Mouse (Mus musculus) midbrain, embryonic 15.5 days (tissue): Measurements from ENCODE around the gene Gm20388. TPM values are rescaled to one million over a fixed set of nuclear protein-coding genes. Genes with fewer than 3 reads are reported as not detected.

Source experiments
- ATAC-seq: fragments of 200-750 bp; cut with Nextera tagmentation; replicated peaks from 2 replicates; pipeline ENCODE4 v1.8.0; 2017; ENCODE audit warnings: moderate TSS enrichment
- H3K27ac ChIP-seq: fragments of 300-500 bp; sonication (generic); 2 replicates; pipeline ENCODE4 v1.5.1; 2015; ENCODE audit warnings: mild to moderate bottlenecking, inconsistent platforms
- H3K27me3 ChIP-seq: fragments of 300-500 bp; sonication (generic); replicated peaks from 2 replicates; pipeline ENCODE4 v1.6.1; 2015; ENCODE audit warnings: inconsistent platforms
- H3K36me3 ChIP-seq: fragments of 300-500 bp; sonication (generic); replicated peaks from 2 replicates; pipeline ENCODE4 v1.6.1; 2015; ENCODE audit warnings: inconsistent platforms
- H3K4me1 ChIP-seq: fragments of 300-500 bp; sonication (generic); 2 replicates; pipeline ENCODE4 v1.6.1; 2015; ENCODE audit warnings: inconsistent platforms
- H3K4me2 ChIP-seq: fragments of 300-500 bp; sonication (generic); 2 replicates; pipeline ENCODE4 v1.6.1; 2015; ENCODE audit warnings: inconsistent platforms, mild to moderate bottlenecking, moderate library complexity
- H3K4me3 ChIP-seq: fragments of 300-500 bp; sonication (generic); 2 replicates; pipeline ENCODE4 v1.5.1; 2015; ENCODE audit warnings: mild to moderate bottlenecking, inconsistent platforms
- H3K9ac ChIP-seq: fragments of 300-500 bp; sonication (generic); 2 replicates; pipeline ENCODE4 v1.6.1; 2015; ENCODE audit warnings: mild to moderate bottlenecking, inconsistent platforms
- H3K9me3 ChIP-seq: fragments of 300-500 bp; sonication (generic); 2 replicates; pipeline ENCODE4 v1.6.1; 2016; ENCODE audit warnings: inconsistent platforms
- WGBS: fragments of 180-500 bp; shearing (Covaris S2); methylation state at CpG from one replicate; pipeline ENCODE4 v1.1.7; 2015; ENCODE audit warnings: mixed read lengths; 5-methylcytosine and 5-hydroxymethylcytosine counted together
- polyA plus RNA-seq: library from polyadenylated mRNA; unstranded; fragments of >200 nt; fragmentation: Nextera tagmentation; extraction: Ambion mirVana; gene quantifications from 2 replicates; pipeline ENCODE4 v1.2.1, GENCODE M21; 2015

Gm20388 gene
- polyA plus RNA-seq, 1 experiment from 2014 or later = 5.6 TPM

DNA sequence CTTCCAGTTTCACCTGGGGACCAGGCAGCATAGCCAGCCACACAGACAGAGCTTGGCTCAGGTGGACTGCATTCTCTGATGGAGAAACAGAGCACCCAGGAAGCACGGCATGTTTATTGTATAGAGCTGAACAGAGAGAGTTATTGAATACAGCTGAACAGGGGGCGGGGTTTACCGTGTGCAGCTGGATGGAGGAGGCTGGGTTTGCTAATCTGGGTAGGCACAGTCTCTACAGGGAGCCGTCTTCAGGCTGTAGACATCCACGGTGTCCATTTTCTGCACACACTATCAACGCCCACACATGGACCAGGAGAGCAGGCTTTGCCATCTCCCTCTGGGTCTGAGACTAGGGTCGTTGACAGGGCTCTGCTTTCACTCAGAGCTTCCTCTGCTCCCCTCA lies 2363.2 kb downstream of the Gm20388 start:
- Histone ChIP-seq H3K4me3 (no peak overlapping the region), H3K27me3 (peaks cover 11% of the 10 kb centered on the region; the same call in 1 of the 2 replicates), H3K9me3 (no peaks in the 10 kb centered on the region), H3K9ac (no peak overlapping the region), H3K36me3 (no peaks in the 10 kb centered on the region), H3K27ac (no peak overlapping the region), H3K4me1 (peaks cover 16% of the 10 kb centered on the region), H3K4me2 (no peak overlapping the region)
- no peak for ATAC-seq
- 44% methylated on average over 7 of the region's 7 CpGs for WGBS

DNA sequence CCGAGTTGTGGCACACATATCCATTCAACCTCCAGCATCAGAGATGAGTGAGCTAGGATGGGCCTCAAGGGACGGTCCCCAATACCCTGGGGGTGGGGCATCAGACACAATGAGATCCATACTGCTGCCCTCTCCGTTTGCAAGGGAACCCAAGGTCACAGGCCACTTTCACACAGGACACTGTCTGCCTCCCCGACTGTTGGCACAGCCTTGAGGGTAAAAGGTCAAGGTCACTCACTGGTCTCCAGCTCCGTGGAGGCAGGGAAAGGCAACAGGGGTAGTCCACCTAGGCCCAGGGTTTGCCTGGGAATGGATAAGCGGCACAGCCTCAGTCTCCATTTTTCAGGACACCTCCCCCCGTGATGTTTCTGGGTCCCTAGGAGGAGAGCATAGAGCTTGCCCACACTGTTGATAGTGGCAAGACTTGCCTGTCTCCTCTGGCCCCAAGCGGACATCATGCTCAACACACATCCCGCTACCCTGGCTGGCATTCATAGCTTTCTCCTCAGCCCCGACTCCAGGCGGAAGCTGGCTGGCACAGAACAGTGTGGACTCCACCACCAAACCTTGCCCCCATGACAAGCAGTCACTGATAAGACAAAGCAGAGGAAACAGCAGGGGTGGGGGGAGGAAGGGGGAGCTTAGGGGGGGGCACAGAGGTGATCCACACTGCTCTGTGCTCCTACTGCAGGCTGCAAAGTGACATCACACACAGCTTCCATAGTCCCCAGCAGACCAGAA lies 2364.2 kb downstream of the Gm20388 start:
- H3K4me3 ChIP-seq = no peak overlapping the region
- H3K4me1 ChIP-seq = peaks cover 6% of the 10 kb centered on the region
- no peak overlapping the region for H3K4me2 ChIP-seq
- no peak overlapping the region for H3K9ac ChIP-seq
- H3K36me3 ChIP-seq = no peaks in the 10 kb centered on the region
- WGBS = 84% methylated on average over 11 of the region's 11 CpGs
- no peaks in the 10 kb centered on the region for H3K9me3 ChIP-seq
- no peak for ATAC-seq
- peaks cover 11% of the 10 kb centered on the region; the same call in 1 of the 2 replicates for H3K27me3 ChIP-seq
- H3K27ac ChIP-seq = no peak overlapping the region

DNA sequence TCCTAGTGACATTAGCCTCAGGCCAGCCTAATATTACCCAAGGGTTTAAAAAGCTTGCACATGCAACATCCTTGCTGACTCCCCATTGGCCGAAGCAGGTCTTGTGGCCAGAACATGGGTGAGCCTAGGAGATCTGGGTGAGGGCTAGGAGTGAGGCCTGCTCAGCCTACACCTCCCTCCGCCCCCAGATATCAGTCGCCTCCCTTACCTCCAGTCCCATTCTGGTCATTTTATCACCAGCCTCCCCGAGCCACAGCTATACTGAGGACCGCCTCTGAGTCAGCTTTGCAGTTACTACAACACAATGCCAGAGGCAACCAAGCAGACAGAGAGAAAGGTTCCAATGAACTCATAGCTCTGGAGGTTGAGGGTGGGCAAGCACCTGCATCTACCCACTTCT lies 2365.7 kb downstream of the Gm20388 start:
- Histone ChIP-seq H3K27ac (no peak overlapping the region), H3K4me3 (no peak overlapping the region), H3K9me3 (no peaks in the 10 kb centered on the region), H3K9ac (no peak overlapping the region), H3K36me3 (no peaks in the 10 kb centered on the region), H3K27me3 (no peaks in the 10 kb centered on the region), H3K4me1 (peaks cover 5% of the 10 kb centered on the region), H3K4me2 (no peak overlapping the region)
- WGBS = 91% methylated on average over 5 of the region's 5 CpGs
- ATAC-seq = no peak

DNA sequence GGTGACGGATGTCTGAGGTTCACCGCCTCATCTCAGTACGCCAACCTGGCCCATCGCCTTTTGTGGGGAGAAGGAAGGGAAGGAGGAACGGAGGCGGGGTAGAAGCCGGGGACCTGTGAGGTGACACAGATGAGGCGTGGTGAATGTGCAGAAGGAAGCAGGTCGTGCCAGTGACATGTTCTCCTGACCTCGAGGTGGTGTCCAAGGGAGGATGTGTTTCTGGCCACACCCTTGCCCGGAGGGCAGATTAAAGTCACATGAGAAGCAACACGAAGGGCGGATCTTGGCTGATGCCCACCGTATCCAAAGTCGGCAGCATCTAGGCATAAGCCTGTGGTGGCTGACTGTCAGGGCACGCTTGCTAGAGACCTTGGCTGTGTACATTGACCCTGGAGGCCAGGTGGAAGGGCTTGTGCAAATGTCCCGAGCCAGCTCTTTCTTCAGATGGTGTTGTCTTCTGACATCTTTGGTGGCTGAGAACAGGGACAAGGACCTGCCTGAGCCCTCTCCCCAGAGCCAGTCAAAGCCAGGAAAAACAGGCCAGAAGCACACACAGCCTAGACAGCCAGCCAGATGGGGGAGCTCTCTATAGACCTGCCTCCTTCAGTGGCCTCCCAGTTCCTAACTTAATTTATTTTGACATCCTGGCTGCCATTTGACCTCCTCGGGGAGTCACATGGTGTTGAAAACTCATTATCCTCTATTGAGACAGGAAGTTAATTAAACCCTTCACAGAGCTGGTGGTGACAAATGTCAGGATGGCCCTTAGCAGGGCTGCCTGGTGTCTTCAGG lies 2366.8 kb downstream of the Gm20388 start:
- no peak for ATAC-seq
- peaks cover 6% of the 10 kb centered on the region for H3K4me1 ChIP-seq
- no peak overlapping the region for H3K27ac ChIP-seq
- H3K4me3 ChIP-seq = no peak overlapping the region
- H3K27me3 ChIP-seq = no peaks in the 10 kb centered on the region
- H3K9ac ChIP-seq = no peak overlapping the region
- no peak overlapping the region for H3K4me2 ChIP-seq
- no peaks in the 10 kb centered on the region for H3K36me3 ChIP-seq
- WGBS = 82% methylated on average over 18 of the region's 18 CpGs
- H3K9me3 ChIP-seq = no peaks in the 10 kb centered on the region

DNA sequence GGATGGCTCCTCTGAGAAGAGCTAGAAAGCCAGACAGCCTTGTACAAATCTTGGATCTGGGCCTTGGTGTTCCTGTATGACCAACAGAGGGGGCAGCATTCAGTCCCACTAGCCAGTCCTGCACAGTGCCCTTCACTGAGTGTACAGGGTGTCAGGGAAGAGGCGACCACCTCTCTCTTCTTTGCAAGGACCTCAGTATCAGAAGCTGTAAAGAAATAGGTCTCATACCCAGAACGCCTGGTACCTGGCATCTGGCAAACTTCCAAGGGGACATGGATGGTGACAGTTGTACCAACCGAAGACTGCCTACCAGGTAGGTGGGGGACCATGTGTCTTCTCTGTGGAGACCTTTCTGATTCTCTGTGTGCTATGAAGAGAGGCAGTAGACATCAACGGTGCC lies 2369.5 kb downstream of the Gm20388 start:
- Histone ChIP-seq H3K27ac (no peak overlapping the region), H3K4me1 (peaks cover 28% of the 10 kb centered on the region), H3K9me3 (no peaks in the 10 kb centered on the region), H3K4me3 (no peak overlapping the region), H3K9ac (no peak overlapping the region), H3K27me3 (peaks cover 4% of the 10 kb centered on the region; the same call in 1 of the 2 replicates), H3K36me3 (no peaks in the 10 kb centered on the region), H3K4me2 (no peak overlapping the region)
- no peak for ATAC-seq
- 91% methylated on average over 4 of the region's 4 CpGs for WGBS

DNA sequence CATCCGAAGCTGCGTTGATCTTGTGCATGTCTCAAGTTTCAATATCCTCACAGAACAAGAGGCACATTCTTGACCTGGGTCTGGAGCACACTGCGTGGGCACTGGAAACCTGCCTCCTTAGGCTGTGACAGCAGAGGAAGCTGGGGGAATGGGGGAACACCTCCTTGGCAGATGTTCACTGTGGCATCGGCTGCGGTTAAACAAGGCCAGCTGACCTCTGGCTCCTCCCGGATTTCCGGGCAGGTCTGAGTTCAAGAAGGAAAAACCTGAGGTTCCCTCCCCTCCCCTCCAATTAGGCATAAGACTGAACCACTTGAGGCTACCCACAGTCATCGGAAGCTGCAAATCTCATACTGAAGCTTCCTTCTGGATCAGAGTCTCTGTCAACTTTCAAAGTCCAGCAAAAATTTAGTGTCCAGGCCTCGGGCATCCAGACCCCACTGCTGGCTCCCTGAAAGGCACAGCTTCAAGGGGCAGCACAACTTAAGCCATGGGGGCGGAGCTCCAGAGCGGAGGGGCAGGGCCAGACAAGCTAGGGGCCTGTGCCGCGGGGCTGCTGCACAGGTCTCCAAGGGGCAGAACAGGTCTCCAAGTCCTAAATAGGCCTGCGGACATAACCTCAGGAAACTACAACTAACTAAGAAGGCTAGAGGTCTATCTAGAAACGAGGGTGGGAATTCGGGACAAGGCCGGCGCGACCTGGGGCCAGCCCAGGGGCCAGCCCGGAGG lies 2370.1 kb downstream of the Gm20388 start:
- H3K4me1 ChIP-seq = peaks cover 32% of the 10 kb centered on the region
- peak overlapping the region; percentile 98 for H3K4me2 ChIP-seq
- 12% methylated on average over 20 of the region's 20 CpGs for WGBS
- H3K9me3 ChIP-seq = no peaks in the 10 kb centered on the region
- peaks cover 9% of the 10 kb centered on the region; the same call in 1 of the 2 replicates for H3K27me3 ChIP-seq
- no peak overlapping the region for H3K9ac ChIP-seq
- peak overlapping the region; percentile 55; the same call in 1 of the 2 replicates for H3K27ac ChIP-seq
- no peaks in the 10 kb centered on the region for H3K36me3 ChIP-seq
- ATAC-seq = peak; percentile 16
- peak overlapping the region; percentile 57 for H3K4me3 ChIP-seq

DNA sequence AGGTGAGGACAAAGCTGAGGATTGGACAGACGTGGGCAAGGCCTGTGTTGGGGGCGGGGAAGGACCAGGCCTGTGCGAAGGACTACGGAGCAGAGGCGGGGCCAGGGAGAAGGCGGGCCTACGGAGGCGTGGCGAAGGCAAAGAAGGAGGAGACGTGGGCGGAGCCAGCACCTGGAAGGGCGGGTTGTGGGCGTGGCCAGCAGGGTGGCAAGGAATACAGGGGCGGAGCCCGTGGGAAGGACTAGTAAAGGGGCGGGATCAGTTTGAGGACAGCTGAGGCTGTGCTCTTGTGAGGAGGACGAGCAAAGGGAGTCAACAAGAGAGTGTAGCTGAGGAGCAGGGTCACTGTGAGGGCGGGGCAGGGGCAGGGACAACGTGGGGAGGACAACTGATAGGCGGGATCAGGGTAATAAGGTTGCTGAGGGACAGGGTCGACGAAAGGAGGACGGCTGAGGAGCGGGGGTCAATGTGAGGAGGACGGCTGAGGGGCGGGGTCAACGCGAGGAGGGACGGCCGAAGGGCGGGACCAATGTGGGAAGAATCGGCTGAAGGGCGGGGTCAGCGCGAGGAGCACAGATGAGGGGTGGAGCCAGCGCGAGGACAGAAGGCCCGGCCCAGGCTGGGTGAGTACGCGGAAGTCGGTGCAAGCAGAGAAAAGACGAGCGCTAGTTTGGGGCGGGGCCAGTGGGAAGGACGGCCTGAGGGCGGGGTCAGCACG lies 2370.8 kb downstream of the Gm20388 start:
- Histone ChIP-seq H3K4me1 (peaks cover 32% of the 10 kb centered on the region), H3K9me3 (no peaks in the 10 kb centered on the region), H3K36me3 (no peaks in the 10 kb centered on the region), H3K27ac (peak overlapping the region; percentile 55), H3K4me3 (peak overlapping the region; percentile 57), H3K4me2 (peak overlapping the region; percentile 98), H3K27me3 (peaks cover 12% of the 10 kb centered on the region; the same call in 1 of the 2 replicates), H3K9ac (no peak overlapping the region)
- peak; percentile 93 for ATAC-seq
- WGBS = 0% methylated on average over 47 of the region's 47 CpGs

DNA sequence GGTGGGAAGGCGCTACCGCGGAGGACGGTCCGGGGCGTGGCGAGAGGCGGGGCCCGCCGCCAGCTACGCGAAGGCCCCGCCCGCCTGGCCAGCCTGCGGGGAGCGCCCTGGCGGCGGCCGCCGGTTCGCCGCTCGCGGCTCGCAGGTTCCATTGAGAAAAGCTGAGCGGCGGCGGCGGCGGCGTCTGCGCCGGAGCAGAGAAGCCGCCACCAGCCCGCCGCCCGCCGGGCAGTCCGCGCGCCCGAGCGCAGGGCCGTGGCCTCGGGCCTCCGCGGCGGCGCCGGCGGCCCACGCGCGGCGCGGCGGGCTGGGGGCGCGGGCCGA lies 2371.4 kb downstream of the Gm20388 start, which contains the start of gene Zfpm1:
Gene Zfpm1, plus strand, starts transcription at position 107 of the 324 bp plus-strand sequence.
- Histone ChIP-seq H3K27me3 (peaks cover 12% of the 10 kb centered on the region; the same call in 1 of the 2 replicates), H3K27ac (peak within 1 kb of the TSS; percentile 55), H3K4me2 (peak within 1 kb of the TSS; percentile 98), H3K9me3 (no peaks in the 10 kb centered on the region), H3K4me1 (peaks cover 32% of the 10 kb centered on the region), H3K4me3 (peak within 1 kb of the TSS; percentile 57), H3K9ac (peak within 1 kb of the TSS; percentile 54), H3K36me3 (no peaks in the 10 kb centered on the region)
- WGBS = 0% methylated on average over 47 of the region's 60 CpGs
- no peak; the same call in 1 of the 2 replicates for ATAC-seq

DNA sequence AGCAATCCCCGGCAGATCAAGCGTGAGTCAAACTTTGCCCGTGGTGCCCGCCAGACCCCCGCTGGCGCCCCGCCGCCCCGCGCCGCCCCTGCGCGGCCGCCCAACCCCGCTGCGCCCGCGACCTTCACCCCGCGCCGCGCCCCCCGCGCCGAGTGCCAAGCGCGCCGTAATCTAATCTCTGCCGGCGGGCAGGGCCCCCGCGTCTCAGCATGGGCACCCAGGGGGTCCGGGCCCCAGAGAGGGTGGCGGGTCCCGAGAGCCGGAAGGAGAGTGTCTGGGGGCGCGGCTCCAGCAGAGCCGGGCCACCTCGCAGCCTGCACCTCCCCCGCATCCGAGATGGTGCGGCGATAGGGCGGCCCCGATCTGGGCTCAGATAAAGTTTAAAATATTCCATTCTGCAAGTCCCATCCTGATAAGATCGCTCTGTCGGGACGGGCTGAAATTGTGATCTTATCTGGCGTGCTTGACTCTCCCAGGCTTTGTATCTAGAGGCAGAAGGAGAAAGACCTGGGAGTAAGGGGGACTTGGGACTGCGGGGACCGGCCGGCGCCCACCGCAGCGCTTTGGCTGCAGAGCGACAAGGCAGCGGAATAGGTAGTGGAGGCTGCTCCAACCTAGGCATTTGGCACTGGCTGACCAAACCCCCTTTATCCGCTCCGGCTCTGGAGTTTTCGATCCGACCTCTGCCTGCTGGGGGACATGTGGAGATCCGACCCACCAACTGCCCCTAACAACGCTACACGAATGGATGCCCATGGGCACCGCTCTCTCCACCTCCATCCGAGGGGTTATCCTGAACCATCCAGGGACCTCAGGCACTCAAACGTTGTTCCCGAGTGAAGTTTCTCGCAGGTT lies 2372.1 kb downstream of the Gm20388 start:
- ATAC-seq = no peak
- peaks cover 12% of the 10 kb centered on the region; the same call in 1 of the 2 replicates for H3K27me3 ChIP-seq
- H3K4me2 ChIP-seq = peak overlapping the region; percentile 98
- no peaks in the 10 kb centered on the region for H3K9me3 ChIP-seq
- H3K27ac ChIP-seq = no peak overlapping the region
- no peaks in the 10 kb centered on the region for H3K36me3 ChIP-seq
- peak overlapping the region; percentile 57 for H3K4me3 ChIP-seq
- peak overlapping the region; percentile 54 for H3K9ac ChIP-seq
- H3K4me1 ChIP-seq = peaks cover 32% of the 10 kb centered on the region
- WGBS = under 1% methylated on average over 64 of the region's 70 CpGs

DNA sequence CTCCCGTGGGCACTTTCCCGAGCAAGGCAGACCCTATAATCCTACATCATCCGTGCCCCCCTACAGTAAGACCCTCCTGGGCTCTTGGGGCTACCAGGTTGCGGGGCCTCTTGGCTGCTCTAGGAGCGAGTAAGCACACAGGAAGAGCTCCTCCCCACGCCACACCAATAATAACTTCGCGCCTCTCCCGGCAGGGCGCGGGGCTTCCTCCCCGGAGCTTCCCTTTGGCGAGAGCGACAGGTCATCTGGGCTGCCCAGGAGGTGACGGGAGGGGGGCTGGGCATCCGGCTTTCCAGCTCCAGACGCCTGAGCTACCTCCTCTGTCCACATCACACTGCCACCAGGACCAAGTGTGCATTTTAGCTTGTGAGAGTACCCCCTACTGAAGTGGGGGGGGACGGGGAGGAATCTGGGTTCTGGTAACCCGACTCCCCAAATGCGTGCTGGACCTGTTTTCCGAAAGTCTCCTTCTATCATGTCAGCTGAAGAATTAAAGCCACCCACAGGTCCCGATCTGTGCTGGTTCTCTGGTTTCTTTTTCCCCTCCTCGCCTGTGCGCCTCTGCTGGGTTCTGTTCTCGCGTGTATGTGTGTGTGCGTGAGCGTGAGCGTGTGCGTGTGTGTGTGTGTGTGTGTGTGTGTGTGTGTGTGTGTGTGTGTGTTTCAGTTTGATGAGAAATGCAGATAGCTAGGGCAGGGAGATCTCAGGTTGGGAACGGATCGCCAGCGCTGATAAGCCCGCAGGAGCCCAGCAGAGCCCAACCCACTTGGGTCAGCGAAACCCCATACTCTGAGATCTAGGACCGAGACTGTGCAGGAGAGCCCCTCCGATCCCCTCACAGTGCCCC lies 2372.9 kb downstream of the Gm20388 start:
- peaks cover 32% of the 10 kb centered on the region for H3K4me1 ChIP-seq
- peaks cover 12% of the 10 kb centered on the region; the same call in 1 of the 2 replicates for H3K27me3 ChIP-seq
- no peaks in the 10 kb centered on the region for H3K36me3 ChIP-seq
- ATAC-seq = no peak
- peak overlapping the region; percentile 16; the same call in 1 of the 2 replicates for H3K27ac ChIP-seq
- peak overlapping the region; percentile 98 for H3K4me2 ChIP-seq
- H3K9ac ChIP-seq = peak overlapping the region; percentile 54
- H3K9me3 ChIP-seq = no peaks in the 10 kb centered on the region
- H3K4me3 ChIP-seq = peak overlapping the region; percentile 57
- under 1% methylated on average over 37 of the region's 37 CpGs for WGBS
